Mouse (Mus musculus) liver, adult 2 months (tissue): ENCODE data around the gene 1700013G24Rik.

ENCODE experiments used
- CTCF ChIP-seq: fragments of 200-500 bp; IDR thresholded peaks from 2 replicates; pipeline ENCODE4 v1.5.1; 2011; ENCODE audit warnings: low read depth, low read length, control low read depth
- POLR2A ChIP-seq: fragments of 200-500 bp; IDR thresholded peaks from 2 replicates; pipeline ENCODE4 v1.6.1; 2011; ENCODE audit warnings: low read length, control low read depth; ENCODE audit not compliant: insufficient read depth; ENCODE audit errors: extremely low read depth

DNA sequence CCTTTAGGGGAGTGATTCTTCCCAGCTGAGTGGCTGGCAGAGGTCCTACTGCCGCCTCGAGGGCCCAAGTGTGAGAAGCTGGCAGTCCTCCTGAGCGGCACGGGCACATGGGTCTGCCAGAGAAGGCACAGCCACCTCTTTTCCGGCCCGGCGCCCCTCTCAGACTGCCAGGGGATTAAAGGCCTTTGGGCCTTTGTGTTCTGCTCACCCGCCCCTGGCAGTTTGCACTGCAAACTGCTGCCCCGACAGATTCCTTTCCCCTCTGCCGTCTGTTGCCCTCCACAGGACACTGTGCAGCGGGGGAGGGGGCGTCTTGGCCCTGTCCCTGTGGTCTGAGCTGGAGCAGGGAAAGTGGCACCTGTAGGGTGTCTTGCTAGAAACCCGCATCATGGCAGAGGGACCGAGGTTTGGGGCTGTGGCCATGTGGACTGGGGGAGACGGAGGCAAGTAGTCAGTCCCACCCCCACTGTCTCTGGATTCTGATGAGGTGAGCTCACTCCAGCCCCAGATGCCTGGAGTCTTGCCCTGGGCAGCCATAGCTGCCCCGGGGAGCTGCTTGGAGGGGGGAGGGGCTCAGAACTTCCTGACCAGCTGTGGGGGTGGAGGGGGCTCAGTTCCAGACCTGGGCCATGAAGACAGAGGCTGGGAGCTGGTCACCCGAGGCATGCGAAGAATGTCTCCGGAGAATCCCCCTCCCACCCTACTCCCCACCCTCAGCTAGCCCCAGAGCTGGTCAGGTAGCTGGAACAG lies 41.8 kb downstream of the 1700013G24Rik start:
- TF ChIP-seq CTCF (no peak), POLR2A (no peak)
